Mouse (Mus musculus) layer of hippocampus, adult 11-12 months (tissue): ENCODE results near the gene Slc9a3.

Experiments used
- DNase-seq: peaks from one replicate; pipeline ENCODE4 v3.0.0; 2022; ENCODE audit warnings: low spot score

Gene Slc9a3

DNA sequence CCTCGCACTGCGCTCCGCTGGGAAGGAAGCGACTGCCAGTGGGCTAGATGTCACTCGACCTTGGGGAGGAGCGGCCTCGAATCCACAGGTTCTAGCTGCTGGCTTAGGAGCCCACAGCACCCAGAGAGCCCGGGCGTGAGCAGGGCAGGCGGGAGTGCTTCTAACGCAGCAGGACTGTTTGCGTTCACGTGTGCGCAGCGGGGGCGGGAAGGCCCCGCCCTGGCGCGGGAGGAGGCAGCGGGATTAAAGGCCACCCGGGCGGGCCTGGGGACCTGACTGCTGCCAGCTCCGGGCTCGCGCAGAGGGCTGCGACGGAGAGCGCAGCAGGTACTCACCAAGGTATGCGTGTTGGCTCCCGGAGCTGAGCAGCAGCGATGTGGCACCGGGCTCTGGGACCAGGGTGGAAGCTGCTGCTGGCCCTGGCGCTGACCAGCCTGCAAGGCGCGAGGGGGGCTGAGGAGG is at the start of gene Slc9a3:
Slc9a3 (plus strand) TSS at position 317 of the 462 bp plus-strand sequence.
- no peak for DNase-seq

DNA sequence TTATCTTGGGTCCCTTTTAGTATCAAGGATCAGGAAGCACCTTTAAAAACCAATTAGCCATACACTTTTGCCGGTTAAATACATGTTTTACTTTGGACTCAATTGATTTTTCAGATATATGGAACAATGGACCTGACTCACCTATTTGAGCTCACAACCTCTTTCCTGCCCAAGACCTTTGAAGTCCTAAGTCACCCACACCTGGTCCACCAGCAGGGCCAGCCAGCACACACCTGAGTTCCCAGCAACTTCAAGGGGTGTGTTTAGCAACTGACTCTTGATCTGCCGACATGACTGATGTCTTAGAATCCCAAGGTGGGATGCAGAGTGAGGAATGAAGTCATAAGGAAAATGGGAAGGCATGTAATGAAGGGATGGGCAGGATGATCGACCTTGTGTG is 49.5 kb upstream of the Slc9a3 start:
- no peak for DNase-seq

GRCm38 (mm10) chr13:74073369-74073768 is 47.9 kb upstream of the Slc9a3 start:
- no peak for DNase-seq

- no peak for DNase-seq
Observed at GRCm38 (mm10) chr13:74090265-74090664, 31.0 kb upstream of the Slc9a3 start.

DNA sequence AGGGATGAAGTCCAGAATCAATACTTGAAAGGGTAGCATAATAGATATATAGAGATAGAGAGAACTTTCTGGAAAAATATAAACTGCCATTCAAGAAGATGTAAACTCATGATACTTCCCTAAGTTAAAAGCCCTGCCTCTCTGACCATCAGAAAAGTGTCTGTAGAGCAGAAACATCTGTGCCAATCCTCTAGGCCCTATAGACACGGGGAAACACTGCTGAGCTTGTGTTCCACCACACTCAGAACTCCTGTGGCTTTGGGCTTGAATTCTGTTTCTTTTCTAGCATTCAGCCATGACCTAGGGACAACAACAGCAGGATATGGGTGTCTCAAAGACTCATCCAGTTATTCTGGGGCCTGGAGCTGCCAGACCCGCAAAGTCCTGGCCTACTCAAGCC is 25.3 kb upstream of the Slc9a3 start:
- no peak for DNase-seq

DNA sequence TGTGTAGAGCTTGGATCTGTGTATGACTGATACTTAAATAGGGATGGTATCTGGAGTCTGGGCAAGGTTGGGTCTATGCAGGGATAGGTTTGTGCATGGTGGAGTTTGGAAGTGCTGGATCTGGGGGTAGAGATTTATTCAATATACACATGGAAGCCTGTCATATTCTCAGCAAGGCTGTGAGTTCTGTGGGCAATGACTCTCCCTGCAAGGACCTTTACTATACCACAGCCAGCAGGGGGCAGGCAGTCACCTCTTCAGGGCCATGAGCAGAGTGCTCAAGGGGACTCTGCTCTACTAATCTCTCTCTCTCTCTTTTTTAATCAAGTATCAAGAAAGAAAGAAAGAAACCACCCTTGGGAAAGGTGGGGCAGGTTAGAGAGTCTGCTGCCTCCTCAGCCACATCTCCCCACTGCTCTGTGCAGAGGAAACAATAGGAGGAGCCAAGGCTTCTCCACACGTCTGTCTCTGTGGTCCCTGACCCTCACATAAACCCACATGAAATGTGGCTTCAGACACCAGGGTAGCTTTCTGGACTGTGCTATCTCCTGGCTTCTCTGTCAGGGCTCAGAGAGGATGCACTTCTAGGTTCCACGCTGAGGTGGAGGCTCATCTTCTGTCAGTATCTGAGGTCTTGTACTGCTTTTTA is 24.4 kb upstream of the Slc9a3 start:
- DNase-seq: peak; percentile 64

DNA sequence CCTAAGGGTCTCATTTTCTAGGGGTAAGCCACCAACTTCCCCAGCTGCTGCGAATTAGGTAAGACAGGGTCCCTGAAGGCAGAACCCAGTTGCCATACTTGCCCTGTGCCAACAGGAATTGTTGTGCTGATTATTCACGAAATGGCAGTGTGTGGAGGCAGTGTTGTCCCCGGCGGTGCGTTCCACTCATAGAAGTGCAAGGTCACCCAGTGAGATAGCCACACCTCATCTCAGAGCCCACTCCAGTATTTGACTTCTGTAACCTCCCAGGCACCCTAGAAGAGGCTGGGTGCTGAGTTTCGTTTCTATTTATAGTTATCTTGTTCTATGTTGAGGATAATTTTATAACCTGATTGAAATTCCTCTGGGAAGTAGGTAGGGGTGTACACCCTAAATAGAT is 22.3 kb upstream of the Slc9a3 start:
- no peak for DNase-seq

- DNase-seq: no peak
Observed at GRCm38 (mm10) chr13:74102108-74102830, 19.0 kb upstream of the Slc9a3 start.

DNA sequence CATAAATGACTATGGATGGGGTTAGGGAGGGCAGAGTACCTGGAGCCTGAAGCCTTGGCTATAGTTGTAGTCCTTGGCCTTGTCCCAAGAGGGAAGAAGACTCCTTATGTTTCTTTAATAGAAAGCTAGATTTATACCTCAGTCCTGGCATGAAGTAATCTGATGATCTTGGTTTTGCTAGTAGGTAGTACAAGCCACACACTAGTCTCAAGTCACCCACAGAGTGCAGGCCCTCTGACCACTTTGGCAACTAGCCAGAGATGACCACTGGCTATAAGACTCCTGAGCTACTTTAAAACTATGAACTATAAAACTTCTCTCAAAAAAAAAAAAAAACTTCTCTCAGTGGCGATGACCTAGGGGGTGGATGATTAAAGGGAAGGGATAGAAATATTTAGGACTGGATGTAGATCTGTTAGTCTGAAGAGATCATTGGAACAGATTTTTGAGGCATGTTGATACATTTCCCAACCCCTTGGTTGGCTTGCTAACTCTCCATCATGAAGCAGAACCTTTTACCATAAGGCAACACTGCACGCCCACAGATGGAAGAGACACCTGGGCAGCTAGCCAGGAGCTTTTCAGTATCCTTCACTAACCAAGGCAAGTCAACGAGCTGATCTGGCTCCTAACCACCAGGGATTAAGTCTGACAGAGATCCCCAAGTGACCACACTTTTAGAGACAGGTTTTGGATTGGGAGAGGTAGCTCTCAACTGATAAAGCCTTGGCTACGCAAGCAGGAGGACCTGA is 18.2 kb upstream of the Slc9a3 start:
- no peak for DNase-seq

GRCm38 (mm10) chr13:74104417-74104816 is 16.8 kb upstream of the Slc9a3 start:
- no peak for DNase-seq

GRCm38 (mm10) chr13:74107410-74107809 is 13.8 kb upstream of the Slc9a3 start:
- no peak for DNase-seq

GRCm38 (mm10) chr13:74112593-74112992 is 8.7 kb upstream of the Slc9a3 start:
- no peak for DNase-seq

GRCm38 (mm10) chr13:74113626-74114191 is 7.5 kb upstream of the Slc9a3 start:
- no peak for DNase-seq

DNA sequence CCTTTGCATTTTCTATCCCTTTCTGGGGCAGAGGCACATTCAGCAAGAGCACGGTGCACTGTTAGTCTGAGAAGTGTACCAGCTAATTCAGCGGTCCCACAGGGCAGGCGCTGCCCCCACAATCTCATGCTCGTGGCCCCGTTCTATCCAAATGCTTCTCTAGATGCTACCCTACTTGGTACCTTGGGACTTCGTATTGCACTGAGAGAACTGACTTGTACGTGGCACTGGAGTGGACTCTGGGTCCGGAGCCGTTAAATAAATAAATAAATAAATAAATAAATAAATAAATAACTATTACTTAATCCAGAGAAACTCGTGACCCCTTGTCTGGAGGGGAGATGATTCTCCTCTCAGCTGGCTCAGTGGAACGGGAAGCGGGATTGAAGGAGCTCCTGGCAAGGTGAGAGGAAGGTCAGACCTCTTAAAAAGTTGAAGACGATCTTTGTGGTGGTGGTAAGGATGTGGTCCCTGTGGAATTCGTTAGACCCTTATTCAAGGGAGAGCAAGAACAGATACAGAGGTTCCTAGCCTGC is 606 bp downstream of the Slc9a3 start:
- no peak for DNase-seq

DNA sequence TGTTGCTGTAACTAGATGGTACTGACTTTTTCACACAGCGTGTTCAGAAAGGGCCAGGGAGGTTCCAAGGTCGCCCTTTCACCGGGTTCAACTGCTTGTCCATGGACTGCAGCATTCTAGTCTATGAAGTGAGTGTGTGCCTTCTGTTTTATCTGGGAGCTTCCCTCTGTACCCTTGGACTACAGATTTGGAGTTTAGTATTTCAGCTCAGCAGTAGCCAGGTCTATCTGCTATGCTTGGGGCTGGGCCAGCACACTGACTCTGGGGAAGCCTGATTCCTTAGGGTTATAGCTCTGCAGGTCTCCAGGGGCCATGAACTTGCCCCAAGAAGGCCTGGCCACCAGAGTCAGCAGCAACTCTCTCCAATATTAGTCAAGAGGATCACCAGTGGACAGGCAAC is 1.4 kb downstream of the Slc9a3 start:
- DNase-seq: no peak

GRCm38 (mm10) chr13:74127571-74127970 is 6.3 kb downstream of the Slc9a3 start:
- DNase-seq: no peak

DNA sequence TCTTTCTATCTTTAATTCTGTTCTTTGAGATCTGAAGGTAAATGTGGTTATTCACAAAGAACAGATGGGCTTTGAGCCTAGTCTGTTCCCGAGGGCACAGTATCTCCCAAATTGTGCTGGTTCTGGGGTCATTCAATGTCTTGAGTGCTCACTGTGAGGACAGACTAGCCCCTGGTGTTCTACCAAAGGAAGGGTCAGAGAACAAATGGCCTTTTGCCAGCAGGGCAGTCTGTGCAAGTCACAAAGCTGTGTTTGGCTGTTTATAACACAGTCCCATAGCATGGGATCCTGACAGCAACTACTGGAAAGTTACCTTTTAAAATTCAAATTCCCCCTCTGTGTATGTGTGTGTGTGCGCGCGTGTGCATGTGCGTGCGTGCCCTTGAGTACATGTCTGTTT is 8.7 kb downstream of the Slc9a3 start:
- DNase-seq: no peak

DNA sequence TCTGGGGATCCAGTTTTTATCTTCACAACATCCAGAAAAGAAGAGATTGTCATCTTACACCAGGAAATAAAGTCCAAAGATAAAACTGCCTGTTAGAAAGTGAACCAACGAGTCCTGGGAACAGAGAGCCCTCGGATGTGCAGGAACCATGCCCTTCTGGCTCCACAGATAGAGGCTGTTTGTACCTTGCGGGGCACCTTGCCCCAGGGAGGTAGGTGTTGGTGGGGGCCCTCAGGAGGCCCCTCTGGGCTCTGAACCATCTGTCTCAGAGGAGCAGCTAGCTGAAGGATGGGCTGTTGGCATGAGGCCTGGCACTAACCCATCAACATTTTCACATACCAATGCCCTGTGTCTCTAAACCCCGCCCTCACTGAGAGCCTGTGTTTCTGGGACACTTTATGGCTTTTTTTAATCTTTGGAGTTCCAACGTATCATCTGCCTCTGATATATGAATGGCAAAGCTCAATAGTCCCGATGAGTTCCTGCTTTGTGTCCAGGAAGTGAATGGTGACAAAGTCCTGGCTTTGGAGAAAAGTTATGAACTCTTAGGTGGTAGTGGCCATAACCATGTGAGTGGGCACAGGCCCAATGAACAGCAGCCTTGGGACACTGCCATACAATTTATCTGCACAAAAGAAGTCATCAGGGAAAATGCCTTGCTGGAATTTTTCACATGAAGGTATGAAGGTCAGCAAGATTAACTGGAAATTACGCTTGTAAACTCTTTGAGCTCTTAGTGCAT is 17.8 kb downstream of the Slc9a3 start:
- DNase-seq: no peak

- no peak for DNase-seq
Observed at GRCm38 (mm10) chr13:74140793-74141192, 19.5 kb downstream of the Slc9a3 start.

- no peak for DNase-seq
Observed at GRCm38 (mm10) chr13:74143282-74143681, 22.0 kb downstream of the Slc9a3 start.

DNA sequence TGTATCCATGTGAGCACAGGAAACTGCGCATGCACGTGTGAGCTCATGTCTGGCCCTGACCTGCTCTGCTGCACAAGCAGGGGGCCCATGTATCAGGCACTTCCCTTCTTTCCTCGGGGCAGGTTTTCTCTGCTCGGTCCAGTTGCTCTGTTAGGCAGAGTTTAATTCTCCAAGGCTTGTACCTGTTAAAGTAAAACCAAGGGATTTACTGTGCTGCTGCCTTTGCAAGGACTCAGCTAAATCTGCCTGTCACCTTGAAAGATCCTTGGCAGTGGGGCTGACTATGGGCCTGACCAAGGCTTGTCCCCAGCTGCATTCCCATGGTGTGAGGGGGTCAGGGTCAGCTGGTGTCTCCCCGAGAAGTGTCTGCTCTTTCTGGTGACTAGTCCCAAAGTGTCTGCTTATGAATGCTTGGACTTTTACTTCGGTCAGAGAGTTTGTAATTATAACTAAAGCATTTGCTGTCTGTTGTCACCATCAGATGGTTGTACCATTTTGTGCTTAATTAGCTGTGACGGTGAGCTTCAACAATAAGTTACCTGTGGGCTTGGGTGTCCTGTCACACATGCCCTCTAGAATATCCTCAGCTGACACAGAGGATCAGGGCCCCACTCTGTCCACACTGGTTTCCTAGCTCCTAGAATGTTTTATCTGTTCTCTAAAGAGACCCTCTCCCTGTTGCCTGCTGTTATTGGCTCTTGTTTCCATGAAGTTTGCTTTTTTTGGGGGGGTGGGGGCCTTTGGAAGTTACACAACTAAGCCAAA is 23.0 kb downstream of the Slc9a3 start:
- no peak for DNase-seq
